Mouse (Mus musculus) gastrocnemius, adult 2 months (tissue): ENCODE measurements around the gene Vwa5b1. TPM values are rescaled to one million over a fixed set of nuclear protein-coding genes. Genes with fewer than 3 reads are reported as not detected.
A peak's percentile ranks its signal among the peaks of the same experiment; 100 is the strongest.

Source experiments
- DNase-seq: peaks from one replicate; pipeline ENCODE4 v3.0.0; 2022
- H3K27ac ChIP-seq: fragments of 200-600 bp; 2 replicates; pipeline ENCODE4 v1.8.1; 2022; ENCODE audit warnings: mild to moderate bottlenecking
- H3K4me3 ChIP-seq: fragments of 200-600 bp; 2 replicates; pipeline ENCODE4 v1.8.1; 2022; ENCODE audit warnings: mild to moderate bottlenecking, moderate library complexity
- CTCF ChIP-seq: fragments of 200-600 bp; IDR thresholded peaks from 2 replicates; pipeline ENCODE4 v1.8.1; 2022; ENCODE audit warnings: antibody characterized with exemption, mild to moderate bottlenecking, moderate library complexity
- intact Hi-C: fragments of 180-260 bp; cut with DNase I; formaldehyde crosslinking; loops from one replicate; pipeline ENCODE4 v1.15.1; 2025
- total RNA-seq, 2 experiments: library from RNA; stranded (reverse); gene quantifications; 2 replicates each; pipeline ENCODE4 v1.2.3; 2021

Vwa5b1 gene
- total RNA-seq, 2 experiments from 2014 or later = not detected

DNA sequence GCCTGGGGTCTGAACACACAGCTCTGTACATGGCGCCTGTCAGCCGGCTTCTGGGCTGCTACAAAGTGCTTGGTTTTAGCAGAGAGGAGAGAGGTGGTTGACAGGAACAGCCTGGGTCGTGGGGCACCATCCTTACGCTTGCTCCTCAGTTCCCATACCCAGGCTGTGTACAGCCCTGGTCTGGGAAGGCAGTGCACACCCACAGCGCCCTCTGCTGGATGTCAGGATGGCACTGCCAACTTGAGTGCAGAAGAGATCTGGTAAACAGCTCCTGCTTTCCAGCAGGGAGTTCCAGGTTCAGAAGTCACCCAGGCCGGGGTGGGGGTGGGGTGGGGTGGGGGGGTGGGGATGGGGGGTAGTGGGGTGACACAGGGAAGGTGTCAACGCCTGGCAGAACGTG lies 73.7 kb downstream of the Vwa5b1 start:
- peak; percentile 81 for TF ChIP-seq CTCF
- intact Hi-C loops = loop anchor here (1.0 to 2.0 kb wide), 2 partner anchors 57 to 115 kb away; no protein-coding TSS in a partner anchor
- Histone ChIP-seq H3K4me3 (no peak overlapping the region), H3K27ac (no peak overlapping the region)
- peak; percentile 87 for DNase-seq

DNA sequence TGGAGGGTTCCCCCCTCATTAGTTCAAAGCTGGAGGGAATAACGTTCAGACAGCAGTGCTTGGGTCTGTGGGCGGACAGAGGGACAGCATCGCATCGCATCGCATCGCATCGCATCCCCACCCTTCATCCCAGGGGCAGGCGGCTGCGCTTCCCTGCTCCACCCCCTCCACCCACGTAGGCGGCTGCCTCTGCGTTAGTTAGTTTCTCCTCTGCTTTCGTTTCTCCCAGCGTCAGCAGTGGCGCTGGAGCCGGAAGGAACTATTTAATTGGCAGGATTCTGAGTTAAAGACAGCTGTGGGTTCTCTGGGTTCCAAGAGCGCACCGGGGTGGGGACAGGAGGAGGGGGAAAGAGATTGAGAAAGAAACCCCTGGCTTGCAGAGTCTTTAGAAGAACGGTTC lies 80.2 kb downstream of the Vwa5b1 start:
- H3K27ac ChIP-seq = peak overlapping the region; percentile 53; the same call in 1 of the 2 replicates
- peak overlapping the region; percentile 59 for H3K4me3 ChIP-seq
- no peak for TF ChIP-seq CTCF
- intact Hi-C loops = no loop called here
- peak; percentile 77 for DNase-seq

DNA sequence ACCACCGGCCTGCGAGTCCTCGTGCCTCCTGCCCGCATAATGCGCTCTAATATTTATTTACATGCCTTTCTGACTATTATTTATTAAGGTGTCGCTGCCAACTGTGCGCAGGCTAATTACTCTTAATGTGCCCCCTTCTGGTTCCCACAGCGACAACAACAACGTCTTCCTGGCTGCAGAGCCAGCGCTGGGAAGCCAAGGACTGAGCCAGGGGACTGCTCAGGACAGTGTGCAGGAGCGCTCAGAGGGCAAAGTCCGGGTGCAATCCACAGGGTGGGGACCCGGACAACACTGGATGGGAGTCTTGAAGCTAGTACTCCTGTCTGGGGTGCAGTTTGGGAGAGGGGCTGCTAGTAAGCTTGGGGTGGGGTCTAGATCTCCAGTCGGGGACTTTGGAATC lies 80.8 kb downstream of the Vwa5b1 start:
- Histone ChIP-seq H3K27ac (no peak overlapping the region), H3K4me3 (peak overlapping the region; percentile 59)
- intact Hi-C loops = no loop called here
- no peak for TF ChIP-seq CTCF
- DNase-seq = peak; percentile 28

DNA sequence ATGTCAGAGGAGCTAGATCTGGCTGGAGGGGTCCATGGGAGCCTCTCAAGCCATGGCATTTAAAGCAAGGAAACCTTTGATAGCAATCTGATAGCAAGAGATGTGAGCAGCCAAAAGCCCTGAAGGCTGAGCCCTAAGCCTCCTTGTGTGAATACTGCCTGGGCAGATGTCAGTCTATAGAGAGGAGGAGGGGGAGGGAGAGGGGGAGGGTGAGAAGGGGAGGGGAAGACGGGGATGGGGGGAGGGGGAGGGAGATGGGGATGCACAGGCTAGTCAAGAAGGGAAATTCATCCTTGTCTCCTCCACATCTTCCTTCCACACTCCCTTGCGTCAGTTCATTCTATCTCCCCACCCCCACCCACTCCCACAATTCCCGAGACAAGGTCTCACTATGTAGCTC lies 81.4 kb downstream of the Vwa5b1 start:
- intact Hi-C loops = no loop called here
- no peak for TF ChIP-seq CTCF

DNA sequence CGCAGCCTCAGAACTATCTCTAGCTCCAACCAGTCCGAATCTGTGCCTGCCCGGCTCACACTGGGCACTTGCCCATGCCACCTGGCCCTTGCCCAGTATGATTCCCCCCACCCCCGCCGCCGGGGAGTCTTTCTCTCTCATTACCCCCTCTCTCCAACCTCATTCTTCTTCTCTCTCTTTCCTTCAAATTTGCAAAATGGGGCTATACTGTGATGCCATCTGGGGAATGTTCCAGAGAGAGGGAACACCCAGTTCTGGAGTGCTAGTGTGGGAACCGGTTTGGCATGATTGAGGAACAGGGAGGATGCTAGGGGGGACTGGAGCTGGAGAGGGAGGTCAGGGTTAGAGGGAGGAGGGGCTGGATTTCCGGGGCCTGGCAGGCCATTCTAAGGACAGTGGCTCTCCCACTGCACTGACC lies 82.2 kb downstream of the Vwa5b1 start:
- Histone ChIP-seq H3K27ac (no peak overlapping the region), H3K4me3 (no peak overlapping the region)
- intact Hi-C loops = no loop called here
- TF ChIP-seq CTCF = no peak
- no peak for DNase-seq

More for the DNA sequence above, 81.4 kb downstream of the Vwa5b1 start:
- no peak overlapping the region for H3K27ac ChIP-seq
- DNase-seq = no peak
- H3K4me3 ChIP-seq = no peak overlapping the region

DNA sequence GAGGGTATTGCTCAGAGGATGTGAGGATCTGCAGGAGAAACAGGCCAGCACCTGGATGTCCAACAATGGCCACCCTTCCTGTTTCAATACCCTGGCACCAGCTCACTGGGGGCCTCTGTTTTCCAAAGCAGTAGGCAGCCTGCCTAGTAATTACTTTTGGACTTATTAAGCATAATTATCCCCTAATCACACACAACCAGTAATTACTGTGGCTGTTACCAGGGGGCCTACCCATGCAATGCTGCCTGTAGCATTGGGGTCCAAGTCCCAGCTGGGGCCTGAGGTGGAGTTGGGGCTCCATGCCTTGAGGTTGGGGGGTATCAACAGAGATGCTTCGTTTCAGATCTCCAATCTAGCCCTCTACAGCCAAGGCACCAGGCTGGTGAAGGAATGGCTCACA lies 82.6 kb downstream of the Vwa5b1 start:
- TF ChIP-seq CTCF = no peak

DNA sequence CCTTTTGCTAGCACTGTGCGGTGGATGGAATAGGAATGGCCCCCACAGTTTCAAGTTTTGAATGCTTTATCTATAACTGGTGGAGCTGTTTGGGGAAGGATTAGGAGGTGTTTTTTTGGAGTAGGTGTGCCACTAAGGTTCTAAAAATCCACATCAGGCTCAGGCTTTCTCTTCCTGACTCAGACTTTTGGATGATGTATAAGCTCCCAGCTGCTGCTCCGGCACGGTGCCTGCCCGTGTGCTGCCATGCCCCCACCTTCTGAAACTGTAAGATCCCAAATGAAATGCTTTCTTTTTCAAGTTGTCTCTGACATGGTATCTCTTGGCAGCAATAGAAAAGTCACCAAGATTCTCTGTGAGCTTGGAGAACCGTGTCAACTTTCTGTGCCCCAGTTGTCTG lies 84.1 kb downstream of the Vwa5b1 start:
- Histone ChIP-seq H3K27ac (no peak overlapping the region), H3K4me3 (no peak overlapping the region)
- DNase-seq = no peak
- intact Hi-C loops = no loop called here
- no peak for TF ChIP-seq CTCF

More for the DNA sequence above, 82.6 kb downstream of the Vwa5b1 start:
- intact Hi-C loops = no loop called here
- no peak overlapping the region for H3K27ac ChIP-seq
- H3K4me3 ChIP-seq = no peak overlapping the region
- DNase-seq = no peak

DNA sequence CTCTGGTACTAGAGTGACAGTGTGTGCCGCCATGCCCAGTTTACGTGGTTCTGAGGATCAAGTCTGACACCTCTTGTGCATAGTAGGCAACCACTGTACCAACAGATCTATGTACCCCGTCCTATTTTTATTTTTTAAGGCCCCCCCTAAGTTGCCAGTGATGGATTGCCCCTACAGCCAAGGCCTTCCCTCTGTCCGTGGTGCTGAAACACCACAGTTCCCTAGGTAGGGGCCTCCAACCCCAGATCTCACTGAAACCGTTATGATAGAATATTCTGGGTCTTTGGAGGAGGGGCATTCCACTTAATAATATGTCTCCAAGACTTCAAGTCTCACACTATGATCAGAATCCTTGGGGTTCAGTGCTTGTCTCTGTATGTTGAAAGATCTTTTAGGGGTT lies 85.1 kb downstream of the Vwa5b1 start:
- no peak for DNase-seq
- H3K27ac ChIP-seq = no peak overlapping the region
- no peak for TF ChIP-seq CTCF
- no peak overlapping the region for H3K4me3 ChIP-seq
- intact Hi-C loops = no loop called here

DNA sequence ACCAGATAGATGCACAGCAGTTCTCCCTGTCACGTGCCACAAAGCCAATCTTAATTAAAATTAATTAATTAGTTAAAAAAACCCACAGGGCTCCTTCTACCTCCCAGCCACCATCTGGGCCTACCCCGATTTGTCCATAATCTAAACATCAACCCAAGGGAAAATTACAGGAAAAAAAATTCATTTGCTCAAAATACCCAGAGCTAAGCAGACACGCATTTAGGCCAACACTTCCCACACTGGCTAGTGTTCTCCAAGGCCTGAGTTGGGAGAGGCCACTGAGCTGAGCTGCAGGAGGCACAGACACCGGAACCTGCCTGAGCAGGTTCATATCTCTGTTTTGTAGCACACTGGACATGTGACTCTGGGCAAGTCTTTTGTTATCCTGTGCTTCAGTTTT lies 86.7 kb downstream of the Vwa5b1 start:
- TF ChIP-seq CTCF = no peak
- intact Hi-C loops = no loop called here
- Histone ChIP-seq H3K4me3 (no peak overlapping the region), H3K27ac (no peak overlapping the region)
- DNase-seq = no peak

DNA sequence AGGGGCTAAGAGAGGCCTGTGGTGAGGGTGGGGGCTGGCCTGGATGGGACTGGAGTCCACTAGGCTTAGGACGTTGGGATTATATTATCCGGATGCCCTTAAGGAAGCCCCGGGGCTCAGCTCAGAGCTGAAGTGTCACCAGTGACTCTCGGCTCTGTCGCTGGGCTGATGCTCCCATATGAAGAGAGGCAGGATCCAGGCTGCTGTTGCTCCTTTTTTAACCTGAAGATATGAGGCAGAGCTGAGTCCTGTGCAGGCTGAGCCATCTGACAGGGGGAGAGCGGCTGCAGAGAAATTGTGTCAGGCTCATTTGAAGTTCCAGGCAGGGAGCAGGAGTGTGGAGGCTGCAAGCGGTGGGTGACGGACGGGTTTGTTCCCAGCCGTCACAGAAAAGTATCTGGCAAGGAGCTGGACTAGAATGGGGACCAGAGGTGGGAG lies 87.5 kb downstream of the Vwa5b1 start:
- no peak for TF ChIP-seq CTCF
- H3K27ac ChIP-seq = no peak overlapping the region
- intact Hi-C loops = no loop called here
- H3K4me3 ChIP-seq = no peak overlapping the region
- no peak for DNase-seq

DNA sequence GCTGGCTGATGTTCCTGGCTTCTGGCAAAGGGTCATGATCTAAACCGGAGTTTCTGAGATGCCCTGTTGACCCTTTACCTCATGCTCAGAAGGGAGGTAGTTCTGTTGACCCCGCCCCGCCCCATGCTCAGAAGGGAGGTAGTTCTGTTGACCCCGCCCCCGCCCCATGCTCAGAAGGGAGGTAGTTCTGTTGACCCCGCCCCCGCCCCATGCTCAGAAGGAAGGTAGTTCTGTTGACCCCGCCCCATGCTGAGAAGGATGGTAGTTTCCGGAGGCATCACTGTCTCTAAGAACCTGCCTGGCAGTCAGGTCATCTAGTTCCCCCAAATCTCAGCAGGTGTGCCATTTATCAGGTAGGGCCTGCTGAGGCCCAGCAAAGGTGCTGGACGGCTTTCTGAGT lies 88.1 kb downstream of the Vwa5b1 start:
- no peak overlapping the region for H3K27ac ChIP-seq
- no peak for DNase-seq
- TF ChIP-seq CTCF = no peak
- intact Hi-C loops = no loop called here
- no peak overlapping the region for H3K4me3 ChIP-seq

DNA sequence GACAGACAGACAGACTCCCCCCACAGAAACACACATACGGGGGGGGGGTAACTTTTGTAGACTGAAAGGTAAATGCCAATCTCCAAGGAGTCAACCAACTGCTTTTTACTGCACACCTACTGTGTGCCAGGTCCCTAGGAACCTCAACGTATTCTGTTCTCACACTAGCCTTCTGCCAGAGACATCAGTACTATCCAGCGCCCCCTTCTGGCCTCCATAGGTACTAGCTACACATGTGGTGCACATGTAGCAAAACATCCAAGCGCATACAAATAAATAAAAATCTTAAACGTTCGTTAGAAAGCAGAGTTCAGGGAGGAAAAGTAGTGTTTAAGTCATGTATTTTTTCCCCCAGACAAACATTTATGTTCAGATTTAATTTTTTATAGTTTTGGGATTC lies 88.6 kb downstream of the Vwa5b1 start:
- peak; percentile 49 for TF ChIP-seq CTCF
- no peak overlapping the region for H3K27ac ChIP-seq
- intact Hi-C loops = no loop called here
- DNase-seq = no peak
- no peak overlapping the region for H3K4me3 ChIP-seq

DNA sequence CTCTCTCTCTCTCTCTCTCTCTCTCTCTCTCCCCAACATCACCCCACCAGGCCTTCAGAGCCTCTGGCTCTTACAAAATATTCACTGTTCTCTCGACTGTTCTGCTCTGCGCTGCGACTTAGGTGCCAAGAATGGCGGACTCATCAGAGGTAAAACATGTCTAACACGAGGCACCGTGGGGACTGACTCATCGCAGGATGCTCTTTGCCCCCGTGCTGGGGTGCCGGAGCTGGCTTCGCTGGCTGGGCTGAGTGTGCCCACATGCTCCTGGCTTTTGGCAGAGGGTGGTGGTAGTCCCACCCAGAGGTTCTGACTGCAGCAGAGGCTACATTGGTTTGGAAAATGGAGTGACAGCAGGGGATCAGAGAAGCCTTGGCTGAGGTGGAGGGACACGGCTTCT lies 89.4 kb downstream of the Vwa5b1 start:
- intact Hi-C loops = no loop called here
- DNase-seq = no peak
- TF ChIP-seq CTCF = no peak
- Histone ChIP-seq H3K4me3 (no peak overlapping the region), H3K27ac (no peak overlapping the region)

DNA sequence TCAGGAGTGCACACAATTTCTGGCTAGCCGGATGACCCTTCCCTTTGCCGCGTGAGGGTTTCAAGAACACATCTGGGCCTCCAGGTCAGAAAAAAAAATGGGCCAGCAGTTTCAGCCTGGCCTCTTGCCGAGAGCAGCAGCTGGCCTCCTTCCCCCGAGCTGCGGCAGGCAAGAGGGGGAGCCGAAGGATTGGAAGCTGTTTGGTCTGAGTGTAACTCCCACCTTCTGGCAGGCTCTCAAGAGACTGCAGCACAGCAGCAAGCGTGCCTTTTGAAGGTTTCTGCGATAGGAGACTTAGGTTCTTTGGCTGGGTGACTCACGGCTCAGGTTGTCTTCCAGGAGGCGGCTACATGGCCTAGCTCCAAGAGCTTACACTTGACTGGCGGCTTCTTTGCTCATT lies 92.5 kb downstream of the Vwa5b1 start:
- Histone ChIP-seq H3K4me3 (no peak overlapping the region), H3K27ac (no peak overlapping the region)
- no peak for TF ChIP-seq CTCF
- DNase-seq = peak; percentile 49
- intact Hi-C loops = no loop called here

DNA sequence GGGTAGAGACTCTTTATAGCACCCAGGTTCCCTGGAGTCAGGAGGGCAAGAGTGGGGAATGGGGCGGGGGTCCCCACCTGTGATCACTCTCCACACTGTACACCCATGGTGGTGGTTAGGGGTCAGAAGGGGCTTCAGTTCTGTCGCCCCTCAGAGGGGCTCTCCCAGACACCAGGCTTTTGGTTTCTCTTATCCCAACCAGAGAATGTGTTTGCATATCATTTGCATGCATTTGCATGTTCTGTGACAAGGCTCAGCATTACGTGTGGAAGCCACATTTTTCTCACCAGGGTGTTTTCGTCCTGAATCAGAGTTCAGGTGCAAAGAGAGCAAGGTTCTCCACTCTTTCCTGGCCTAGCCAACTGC lies 97.6 kb downstream of the Vwa5b1 start:
- intact Hi-C loops = no loop called here
- no peak for DNase-seq
- Histone ChIP-seq H3K4me3 (no peak overlapping the region), H3K27ac (no peak overlapping the region)
- TF ChIP-seq CTCF = no peak
